Mouse (Mus musculus) adrenal gland, postnatal 10 days (tissue): ENCODE data around the gene Rprm. TPM values are rescaled to one million over a fixed set of nuclear protein-coding genes. Genes with fewer than 3 reads are reported as not detected.
A peak's percentile ranks its signal among the peaks of the same experiment; 100 is the strongest.

Experiments
- DNase-seq: peaks from one replicate; pipeline ENCODE4 v3.0.0; 2021; ENCODE audit warnings: mixed read lengths
- long read RNA-seq, 2 experiments: library from polyadenylated mRNA; stranded (forward); transcript quantifications; one replicate each; pipeline ENCODE4 v2.0.0; 2021
- total RNA-seq, 2 experiments: library from RNA; stranded (reverse); gene quantifications; 2 replicates each; pipeline ENCODE4 v1.2.3; 2021

Rprm gene
- total RNA-seq, result 1 to 10 TPM in 1 of 2 experiments, under 1 TPM in 1; 0.48 to 1.8 TPM
- long read RNA-seq, experiment 1, partial matches to known transcripts, result 0 of 2 reads
- long read RNA-seq, experiment 1, other reads (novel, unspliced or antisense), result 0 of 2 reads
- long read RNA-seq, experiment 2, partial matches to known transcripts, result 0 of 1 reads
- long read RNA-seq, experiment 2, other reads (novel, unspliced or antisense), result 0 of 1 reads

GRCm38 (mm10) chr2:54085430-54086087 lies at the start of gene Rprm:
Rprm (minus strand) TSS chr2:54085552.
- peak; percentile 94 for DNase-seq

- DNase-seq, result no peak
These were observed 34.0 kb upstream of the Rprm start for GRCm38 (mm10) chr2:54119305-54119704.

GRCm38 (mm10) chr2:54118881-54119280 lies 33.5 kb upstream of the Rprm start:
- peak; percentile 51 for DNase-seq

- no peak for DNase-seq
These were observed 25.9 kb upstream of the Rprm start for GRCm38 (mm10) chr2:54111294-54111693.

- no peak for DNase-seq
These were observed 20.9 kb upstream of the Rprm start for GRCm38 (mm10) chr2:54106232-54106726.

- DNase-seq, result no peak
These were observed 14.6 kb upstream of the Rprm start for GRCm38 (mm10) chr2:54099939-54100338.

GRCm38 (mm10) chr2:54092616-54093015 lies 7.3 kb upstream of the Rprm start:
- no peak for DNase-seq

- DNase-seq, result peak; percentile 1
These were observed 902 bp upstream of the Rprm start for GRCm38 (mm10) chr2:54086254-54086653.

GRCm38 (mm10) chr2:54084737-54085429 lies 469 bp downstream of the Rprm start:
- DNase-seq, result no peak

GRCm38 (mm10) chr2:54083861-54084736 lies 1.3 kb downstream of the Rprm start:
- DNase-seq, result peak; percentile 9

- DNase-seq, result no peak
These were observed 6.4 kb downstream of the Rprm start for GRCm38 (mm10) chr2:54078961-54079360.

- no peak for DNase-seq
These were observed 13.8 kb downstream of the Rprm start for GRCm38 (mm10) chr2:54071526-54071925.

- no peak for DNase-seq
These were observed 22.9 kb downstream of the Rprm start for GRCm38 (mm10) chr2:54062421-54062820.

GRCm38 (mm10) chr2:54061039-54061438 lies 24.3 kb downstream of the Rprm start:
- DNase-seq, result no peak
